In genomic region chr14:40975127-40975721, GRCm38 (mm10) we compare ENCODE assay signal across 8 mouse cellular contexts. TPM values are rescaled to one million over a fixed set of nuclear protein-coding genes. Genes with fewer than 3 reads are reported as not detected.
DNase-seq lines count a peak whose midpoint lies in the region; ATAC-seq and TF ChIP-seq lines count a peak whose summit lies in the region.

No protein-coding gene starts in this region.

- H3K4me2 ChIP-seq in limb, embryonic 11.5 days (ENCODE audit: low read depth, severe bottlenecking) = no peak overlapping the region
- H3K4me2 ChIP-seq in midbrain, embryonic 13.5 days (replicated peaks) = no peak overlapping the region

- no peaks in the 10 kb centered on the region for H3K27me3 ChIP-seq in limb, embryonic 11.5 days (ENCODE audit: control insufficient read depth, insufficient read depth, low read length)
- H3K27me3 ChIP-seq in midbrain, embryonic 13.5 days = no peaks in the 10 kb centered on the region

- TF ChIP-seq POLR2A in cortical plate, adult 2 months (IDR thresholded peaks at IDR 0.05; ENCODE audit: extremely low read depth, insufficient read depth, low read length) = no peak

- DNase-seq in 3T3-L1 (ENCODE audit: low read depth, low spot score) = peak; percentile 78
- DNase-seq in gastrocnemius, postnatal 25 days = peak; percentile 24
- DNase-seq in kidney, adult 11 months = peak; percentile 62
- peak; percentile 72 for DNase-seq in limb, embryonic 11.5 days (ENCODE audit: low spot score)
- DNase-seq in spleen, adult 18-20 months = peak; percentile 48 to 70

- peak; percentile 71 for TF ChIP-seq CTCF in cortical plate, adult 2 months (IDR thresholded peaks at IDR 0.05; ENCODE audit: extremely low read depth, insufficient read depth, low read length)

- no peak overlapping the region for H3K9ac ChIP-seq in limb, embryonic 11.5 days (ENCODE audit: low read length)
- H3K9ac ChIP-seq in midbrain, embryonic 13.5 days (replicated peaks) = no peak overlapping the region

- 76% methylated on average over 6 of the region's 6 CpGs for WGBS in limb, embryonic 11.5 days
- WGBS in midbrain, embryonic 13.5 days = 68% methylated on average over 6 of the region's 6 CpGs

- H3K27ac ChIP-seq in cortical plate, adult 2 months (ENCODE audit: insufficient read depth, low read length) = no peak overlapping the region
- no peak overlapping the region for H3K27ac ChIP-seq in limb, embryonic 11.5 days (replicated peaks; ENCODE audit: low read depth, low read length)
- H3K27ac ChIP-seq in midbrain, embryonic 13.5 days = no peak overlapping the region

- H3K4me3 ChIP-seq in cortical plate, adult 2 months (ENCODE audit: insufficient read depth, low read length) = no peak overlapping the region
- H3K4me3 ChIP-seq in limb, embryonic 11.5 days (ENCODE audit: low read depth, low read length) = no peak overlapping the region
- H3K4me3 ChIP-seq in midbrain, embryonic 13.5 days (replicated peaks) = no peak overlapping the region

- H3K9me3 ChIP-seq in limb, embryonic 11.5 days (ENCODE audit: control insufficient read depth, low read length) = no peaks in the 10 kb centered on the region
- no peaks in the 10 kb centered on the region for H3K9me3 ChIP-seq in midbrain, embryonic 13.5 days

- H3K4me1 ChIP-seq in cortical plate, adult 2 months (ENCODE audit: control insufficient read depth, insufficient read depth, low read length) = no peaks in the 10 kb centered on the region
- no peaks in the 10 kb centered on the region for H3K4me1 ChIP-seq in limb, embryonic 11.5 days (ENCODE audit: control insufficient read depth, insufficient read depth, low read length)
- H3K4me1 ChIP-seq in midbrain, embryonic 13.5 days (replicated peaks) = 0 out of 2 replicates have a peak, but pooled peaks cover 2% of the 10 kb centered on the region

- H3K36me3 ChIP-seq in limb, embryonic 11.5 days (ENCODE audit: control insufficient read depth, insufficient read depth, low read length) = no peaks in the 10 kb centered on the region
- H3K36me3 ChIP-seq in midbrain, embryonic 13.5 days = no peaks in the 10 kb centered on the region

- peak; percentile 89 for ATAC-seq in activated CD4-positive, CD25-positive, alpha-beta regulatory T cell, adult 4 months
- no peak for ATAC-seq in limb, embryonic 11.5 days (ENCODE audit: insufficient number of reproducible peaks, low FRiP score, low TSS enrichment, low read depth)
- peak; percentile 76 for ATAC-seq in midbrain, embryonic 13.5 days

RNA-seq across cellular contexts. Expression of gene Tspan14, which starts 8.6 kb away (rescaled TPM):
- 10 to 100 TPM; 56.8 to 58.3 TPM for polyA plus RNA-seq in activated CD4-positive, CD25-positive, alpha-beta regulatory T cell, adult 4 months (2017; shearing (Covaris generic))
- polyA plus RNA-seq in cortical plate, adult 2 months (2012; rRNA removed) = 60.9 and 61.0 TPM in 2 replicates
- total RNA-seq in gastrocnemius, postnatal 25 days (2021) = 10 to 100 TPM; 10.4 to 12.3 TPM
- polyA plus RNA-seq in limb, embryonic 11.5 days (2014; fragmentation: Nextera tagmentation; extraction: Ambion mirVana) = 79.5 and 87.0 TPM in 2 replicates
- polyA plus RNA-seq in midbrain, embryonic 13.5 days (2015; fragmentation: Nextera tagmentation; extraction: Ambion mirVana) = 79.7 and 80.4 TPM in 2 replicates

RNA-seq across cellular contexts. Expression of gene Fam213a, which starts 38.4 kb away (rescaled TPM):
- polyA plus RNA-seq in activated CD4-positive, CD25-positive, alpha-beta regulatory T cell, adult 4 months (2017; shearing (Covaris generic)) = 1 to 10 TPM; 8.5 to 9.2 TPM
- 123 and 125 TPM in 2 replicates for polyA plus RNA-seq in cortical plate, adult 2 months (2012; rRNA removed)
- 10 to 100 TPM; 15.6 to 18.9 TPM for total RNA-seq in gastrocnemius, postnatal 25 days (2021)
- 37.7 and 38.1 TPM in 2 replicates for polyA plus RNA-seq in limb, embryonic 11.5 days (2014; fragmentation: Nextera tagmentation; extraction: Ambion mirVana)
- polyA plus RNA-seq in midbrain, embryonic 13.5 days (2015; fragmentation: Nextera tagmentation; extraction: Ambion mirVana) = 66.9 and 67.2 TPM in 2 replicates

Comparison
In these comparisons a context has a peak if more than half of its experiments do, and no peak if none do; other contexts are left out.
1. DNase-seq: peak in every context shown above with its lines; median percentile 78 in 3T3-L1; 72 in limb, embryonic 11.5 days; 62 in kidney, adult 11 months; 59 in spleen, adult 18-20 months; 24 in gastrocnemius, postnatal 25 days.